Mouse (Mus musculus): ENCODE data around the gene Map1b. TPM values are rescaled to one million over a fixed set of nuclear protein-coding genes. Genes with fewer than 3 reads are reported as not detected.

Gene Map1b
- polyA plus RNA-seq, 1 experiment from 2014 or later: 172 TPM

DNA sequence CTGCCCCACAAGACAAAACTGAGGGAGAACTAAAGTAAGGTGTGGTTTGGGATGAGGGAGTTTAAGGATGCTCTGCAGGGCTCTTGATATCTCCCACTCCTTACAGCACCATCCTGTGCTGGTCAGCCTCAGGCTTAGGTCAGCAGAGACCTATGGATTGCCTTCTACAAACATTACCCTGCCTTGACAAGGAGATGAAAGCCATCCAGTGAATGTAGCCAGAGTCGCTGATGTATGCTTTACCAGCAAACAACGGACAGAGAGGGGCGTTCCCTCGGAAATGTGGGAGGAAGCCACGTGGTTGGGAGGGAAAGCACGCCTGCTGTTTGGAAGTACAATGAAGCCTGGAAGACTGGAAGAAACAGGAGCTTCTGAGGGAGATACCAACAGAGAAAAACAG, 71.5 kb downstream of the Map1b start:
- H3K27me3 ChIP-seq: no peaks in the 10 kb centered on the region
- peaks cover 68% of the 10 kb centered on the region for H3K4me1 ChIP-seq
- H3K4me3 ChIP-seq (replicated peaks): no peak overlapping the region
- H3K9ac ChIP-seq: no peak overlapping the region
- peaks cover 13% of the 10 kb centered on the region; the same call in 1 of the 2 replicates for H3K36me3 ChIP-seq
- 0 out of 2 replicates have a peak overlapping the region, but pooled peaks have one; percentile 6 for H3K4me2 ChIP-seq (replicated peaks)
- H3K27ac ChIP-seq (replicated peaks): 0 out of 2 replicates have a peak overlapping the region, but pooled peaks have one; percentile 19
- no peak for ATAC-seq (ENCODE audit: insufficient number of reproducible peaks, low FRiP score, low TSS enrichment, low read depth)
- WGBS: 8% methylated on average over 6 of the region's 6 CpGs
- H3K9me3 ChIP-seq (replicated peaks): no peaks in the 10 kb centered on the region

DNA sequence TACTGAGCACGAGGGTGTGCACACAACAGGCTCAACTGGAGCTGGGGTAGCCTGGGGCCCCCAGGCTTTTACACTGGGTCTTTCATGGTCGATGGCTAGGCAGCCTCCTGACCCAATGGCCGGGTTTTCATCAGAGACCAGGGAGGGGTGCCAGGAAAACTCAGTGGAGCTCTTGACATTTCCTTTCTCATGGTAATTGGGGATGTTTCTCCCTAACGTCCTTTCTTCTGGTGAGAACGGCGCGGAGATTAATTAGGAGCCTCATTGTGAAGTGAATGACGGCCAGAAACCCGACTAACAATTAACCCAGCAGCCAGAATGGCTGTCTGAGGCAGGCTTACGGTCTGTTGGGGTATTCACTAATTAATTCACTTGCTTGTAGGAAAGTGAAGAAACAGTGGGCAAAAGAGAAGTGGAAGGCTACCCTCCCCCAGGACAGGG, 71.9 kb downstream of the Map1b start:
- 0 out of 2 replicates have a peak overlapping the region, but pooled peaks have one; percentile 19 for H3K27ac ChIP-seq (replicated peaks)
- H3K4me2 ChIP-seq (replicated peaks): 0 out of 2 replicates have a peak overlapping the region, but pooled peaks have one; percentile 6
- no peak for ATAC-seq (ENCODE audit: insufficient number of reproducible peaks, low FRiP score, low TSS enrichment, low read depth)
- H3K4me3 ChIP-seq (replicated peaks): no peak overlapping the region
- no peaks in the 10 kb centered on the region for H3K27me3 ChIP-seq
- no peaks in the 10 kb centered on the region for H3K9me3 ChIP-seq (replicated peaks)
- 26% methylated on average over 10 of the region's 10 CpGs for WGBS
- peaks cover 16% of the 10 kb centered on the region; the same call in 1 of the 2 replicates for H3K36me3 ChIP-seq
- no peak overlapping the region for H3K9ac ChIP-seq
- peaks cover 64% of the 10 kb centered on the region for H3K4me1 ChIP-seq

DNA sequence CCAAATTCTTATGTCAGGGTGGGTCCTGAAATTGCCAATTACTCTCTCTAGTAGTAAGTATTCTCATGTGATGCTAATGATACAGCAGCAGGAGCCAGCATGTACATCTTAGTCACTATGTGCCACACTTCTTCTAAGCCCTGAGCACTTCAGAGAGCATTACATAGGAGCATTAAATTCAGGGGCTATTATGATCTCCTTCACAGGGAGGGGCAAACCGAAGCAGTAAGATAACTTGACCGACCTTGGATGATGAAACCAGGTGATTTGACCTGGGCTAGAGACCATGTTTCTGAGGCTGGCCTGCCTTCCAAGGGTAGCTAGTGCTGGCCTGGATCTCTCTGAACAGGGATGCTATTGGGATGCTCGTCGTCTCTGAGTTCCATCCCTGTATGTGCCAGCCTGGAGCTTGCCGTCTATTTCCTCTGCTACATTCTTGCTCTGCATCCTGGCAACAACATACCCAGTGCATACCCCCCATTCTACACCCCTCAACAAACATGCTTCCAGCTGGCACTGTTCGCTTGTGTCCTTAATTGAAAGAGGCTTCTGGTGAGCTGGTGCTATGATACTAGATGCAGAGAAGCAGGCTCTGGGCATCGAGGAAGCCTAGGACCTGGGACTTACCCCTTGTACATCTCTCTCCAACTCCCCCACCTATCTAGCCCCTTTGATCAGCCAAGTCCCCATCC, 72.7 kb downstream of the Map1b start:
- WGBS: 68% methylated on average over 7 of the region's 7 CpGs
- no peak overlapping the region for H3K4me3 ChIP-seq (replicated peaks)
- no peaks in the 10 kb centered on the region for H3K27me3 ChIP-seq
- no peak overlapping the region for H3K9ac ChIP-seq
- no peaks in the 10 kb centered on the region for H3K9me3 ChIP-seq (replicated peaks)
- H3K36me3 ChIP-seq: peaks cover 17% of the 10 kb centered on the region; the same call in 1 of the 2 replicates
- ATAC-seq (ENCODE audit: insufficient number of reproducible peaks, low FRiP score, low TSS enrichment, low read depth): no peak
- peaks cover 57% of the 10 kb centered on the region for H3K4me1 ChIP-seq
- no peak overlapping the region for H3K4me2 ChIP-seq (replicated peaks)
- H3K27ac ChIP-seq (replicated peaks): no peak overlapping the region

DNA sequence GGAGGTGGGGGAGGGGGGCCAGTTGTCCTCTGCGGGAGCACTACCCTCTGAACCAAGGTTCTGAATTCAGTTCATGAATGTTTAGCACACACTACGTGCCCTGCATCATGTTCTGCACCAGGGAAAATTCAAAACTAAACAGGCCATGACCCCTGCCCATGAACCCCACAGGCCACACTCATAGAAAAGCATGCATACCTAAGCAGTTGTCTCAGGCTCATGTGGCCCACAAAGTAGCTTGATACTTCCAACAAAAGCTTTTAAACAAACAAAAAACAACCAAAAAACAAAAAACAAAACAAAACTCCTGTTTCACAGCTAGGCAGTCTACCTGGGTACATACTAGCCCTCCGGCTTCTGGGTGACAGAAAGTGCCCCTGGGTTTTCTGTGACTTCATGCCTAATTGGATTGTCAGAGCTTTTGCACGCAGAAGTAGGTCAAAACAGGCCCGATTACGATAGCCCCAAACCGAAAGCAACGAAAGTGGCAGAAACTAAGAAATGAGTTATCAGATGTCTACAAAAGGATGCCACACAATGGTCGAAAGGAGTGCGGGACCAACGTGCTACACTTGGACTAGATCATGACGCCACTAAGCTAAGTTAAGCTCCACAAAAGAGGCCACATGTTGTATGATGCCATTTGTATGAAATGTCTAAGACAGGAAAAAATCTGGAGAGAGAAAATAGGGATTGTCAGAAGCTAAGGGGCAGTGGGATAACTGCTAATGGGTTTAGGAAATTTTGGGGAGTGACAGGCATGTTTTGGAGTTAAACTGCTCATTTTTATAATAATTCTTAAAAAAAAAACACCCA, 73.7 kb downstream of the Map1b start:
- no peak overlapping the region for H3K4me2 ChIP-seq (replicated peaks)
- H3K4me1 ChIP-seq: peaks cover 51% of the 10 kb centered on the region
- no peaks in the 10 kb centered on the region for H3K9me3 ChIP-seq (replicated peaks)
- peaks cover 20% of the 10 kb centered on the region; the same call in 1 of the 2 replicates for H3K36me3 ChIP-seq
- no peak overlapping the region for H3K4me3 ChIP-seq (replicated peaks)
- H3K27ac ChIP-seq (replicated peaks): 0 out of 2 replicates have a peak overlapping the region, but pooled peaks have one; percentile 13
- WGBS: 61% methylated on average over 12 of the region's 12 CpGs
- no peak overlapping the region for H3K9ac ChIP-seq
- H3K27me3 ChIP-seq: no peaks in the 10 kb centered on the region
- no peak for ATAC-seq (ENCODE audit: insufficient number of reproducible peaks, low FRiP score, low TSS enrichment, low read depth)

DNA sequence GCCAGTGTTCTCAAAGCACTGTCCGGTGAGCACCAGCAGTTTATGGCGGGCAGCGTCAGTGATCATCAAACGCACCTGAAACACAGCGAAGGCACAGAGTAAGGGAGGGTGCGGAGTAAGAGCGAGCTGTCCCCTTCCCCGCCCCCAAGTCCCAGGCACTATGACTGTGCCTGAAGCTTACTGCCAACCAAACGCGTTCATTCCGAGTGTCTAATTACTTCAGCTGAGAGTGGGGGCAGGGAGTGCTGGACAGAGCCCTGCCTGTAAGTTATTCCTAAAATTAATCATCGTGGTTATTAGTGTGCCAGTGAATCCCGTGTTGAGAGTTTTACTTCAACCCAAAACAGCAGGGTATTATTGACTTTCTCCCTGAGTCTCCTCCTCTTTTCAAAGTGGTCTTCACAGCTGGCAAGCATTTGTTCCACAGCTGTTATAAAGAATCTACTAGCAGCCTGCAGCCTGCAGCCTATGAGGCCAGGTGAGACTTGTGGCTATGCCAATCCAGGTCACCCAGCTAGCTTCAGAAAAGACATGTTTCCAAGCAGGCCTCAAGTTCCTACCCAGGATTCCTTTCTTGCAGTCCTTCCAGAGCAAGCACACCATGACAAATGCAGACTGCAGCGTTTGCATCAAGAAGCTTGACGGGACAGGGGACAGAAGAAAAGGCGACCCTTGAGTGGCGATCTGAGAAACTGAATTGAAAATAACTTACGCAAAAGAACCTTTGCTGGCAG, 74.5 kb downstream of the Map1b start:
- no peaks in the 10 kb centered on the region for H3K27me3 ChIP-seq
- H3K27ac ChIP-seq (replicated peaks): 0 out of 2 replicates have a peak overlapping the region, but pooled peaks have one; percentile 22
- no peak overlapping the region for H3K4me2 ChIP-seq (replicated peaks)
- H3K4me3 ChIP-seq (replicated peaks): no peak overlapping the region
- H3K4me1 ChIP-seq: peaks cover 43% of the 10 kb centered on the region
- ATAC-seq (ENCODE audit: insufficient number of reproducible peaks, low FRiP score, low TSS enrichment, low read depth): peak; percentile 61; the same call in 1 of the 2 replicates
- WGBS: 32% methylated on average over 18 of the region's 18 CpGs
- no peaks in the 10 kb centered on the region for H3K9me3 ChIP-seq (replicated peaks)
- peaks cover 24% of the 10 kb centered on the region; the same call in 1 of the 2 replicates for H3K36me3 ChIP-seq
- H3K9ac ChIP-seq: no peak overlapping the region

DNA sequence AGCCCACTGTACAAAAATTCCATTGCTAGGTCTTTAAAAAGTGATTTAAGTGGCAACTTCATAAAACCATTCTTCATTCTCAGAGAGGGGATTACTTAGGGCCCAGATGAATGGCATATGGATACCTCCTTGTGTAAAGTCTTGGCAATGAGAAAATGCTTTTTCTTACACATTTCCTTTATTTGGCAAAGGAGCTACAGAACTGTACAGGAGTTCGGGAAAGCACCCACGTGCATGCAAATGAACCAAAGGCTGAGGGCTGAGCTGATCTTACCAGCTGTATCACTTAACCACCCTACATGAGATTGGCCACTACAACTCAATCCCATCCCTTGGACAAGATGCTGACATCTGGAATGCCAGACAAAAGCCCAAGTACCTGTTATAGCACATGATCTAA, 76.1 kb downstream of the Map1b start:
- ATAC-seq (ENCODE audit: insufficient number of reproducible peaks, low FRiP score, low TSS enrichment, low read depth): no peak
- H3K27ac ChIP-seq (replicated peaks): no peak overlapping the region
- no peaks in the 10 kb centered on the region for H3K27me3 ChIP-seq
- peaks cover 28% of the 10 kb centered on the region for H3K36me3 ChIP-seq
- H3K9ac ChIP-seq: no peak overlapping the region
- no peak overlapping the region for H3K4me2 ChIP-seq (replicated peaks)
- 87% methylated on average over 2 of the region's 2 CpGs for WGBS
- H3K4me3 ChIP-seq (replicated peaks): no peak overlapping the region
- H3K4me1 ChIP-seq: peaks cover 41% of the 10 kb centered on the region
- H3K9me3 ChIP-seq (replicated peaks): no peaks in the 10 kb centered on the region

- Histone ChIP-seq H3K27ac (replicated peaks) (no peak overlapping the region), H3K27me3 (no peaks in the 10 kb centered on the region), H3K9me3 (replicated peaks) (no peaks in the 10 kb centered on the region), H3K4me1 (peaks cover 33% of the 10 kb centered on the region), H3K9ac (no peak overlapping the region), H3K4me3 (replicated peaks) (no peak overlapping the region), H3K36me3 (peaks cover 36% of the 10 kb centered on the region), H3K4me2 (replicated peaks) (no peak overlapping the region)
- WGBS: 91% methylated on average over 5 of the region's 5 CpGs
- ATAC-seq (ENCODE audit: insufficient number of reproducible peaks, low FRiP score, low TSS enrichment, low read depth): no peak
These were observed 77.0 kb downstream of the Map1b start for GRCm38 (mm10) chr13:99439357-99439756.

DNA sequence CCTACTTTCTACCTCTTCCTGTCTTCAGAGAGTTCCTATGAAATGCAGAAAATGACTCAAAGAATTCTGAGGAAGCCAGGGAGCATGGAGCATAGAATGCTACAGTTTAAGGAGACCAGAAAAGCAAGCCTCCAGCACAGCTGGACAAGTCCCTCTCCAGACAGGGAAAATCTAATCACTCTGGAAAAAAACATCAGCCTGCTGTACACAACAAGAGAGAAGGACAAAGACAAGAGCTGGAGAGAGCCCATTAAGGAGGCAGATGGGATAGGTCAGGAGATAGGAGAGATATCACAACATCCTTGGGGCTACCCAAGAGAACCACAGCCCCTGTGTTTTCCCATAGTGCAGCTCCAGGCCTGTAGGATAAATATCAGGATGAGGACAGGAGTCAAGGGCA, 79.3 kb downstream of the Map1b start:
- no peak overlapping the region for H3K4me3 ChIP-seq (replicated peaks)
- H3K4me2 ChIP-seq (replicated peaks): no peak overlapping the region
- no peak overlapping the region for H3K27ac ChIP-seq (replicated peaks)
- H3K36me3 ChIP-seq: peaks cover 53% of the 10 kb centered on the region
- no peak overlapping the region for H3K9ac ChIP-seq
- H3K9me3 ChIP-seq (replicated peaks): no peaks in the 10 kb centered on the region
- no peaks in the 10 kb centered on the region for H3K27me3 ChIP-seq
- ATAC-seq (ENCODE audit: insufficient number of reproducible peaks, low FRiP score, low TSS enrichment, low read depth): no peak
- H3K4me1 ChIP-seq: peaks cover 11% of the 10 kb centered on the region

DNA sequence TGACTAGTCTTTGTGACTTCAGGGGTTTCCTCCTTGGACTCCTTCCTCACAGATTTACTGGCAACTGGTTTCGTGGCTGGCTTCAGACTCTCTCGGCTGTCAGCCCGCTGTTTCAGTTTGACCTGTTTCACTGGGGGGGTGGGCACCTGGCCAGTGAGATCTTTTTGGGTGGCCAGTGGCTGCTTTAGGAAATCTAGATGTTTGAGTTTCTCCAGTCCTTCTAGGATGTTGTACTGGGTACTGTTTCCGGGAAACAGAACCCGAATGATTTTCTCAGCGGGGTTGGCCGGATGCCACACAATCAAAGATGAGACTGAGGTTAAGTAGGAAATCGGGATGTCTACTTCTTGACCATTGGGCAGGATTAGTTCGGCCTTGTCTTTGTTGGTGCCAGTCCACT, 81.8 kb downstream of the Map1b start:
- no peak for ATAC-seq (ENCODE audit: insufficient number of reproducible peaks, low FRiP score, low TSS enrichment, low read depth)
- 96% methylated on average over 9 of the region's 9 CpGs for WGBS

DNA sequence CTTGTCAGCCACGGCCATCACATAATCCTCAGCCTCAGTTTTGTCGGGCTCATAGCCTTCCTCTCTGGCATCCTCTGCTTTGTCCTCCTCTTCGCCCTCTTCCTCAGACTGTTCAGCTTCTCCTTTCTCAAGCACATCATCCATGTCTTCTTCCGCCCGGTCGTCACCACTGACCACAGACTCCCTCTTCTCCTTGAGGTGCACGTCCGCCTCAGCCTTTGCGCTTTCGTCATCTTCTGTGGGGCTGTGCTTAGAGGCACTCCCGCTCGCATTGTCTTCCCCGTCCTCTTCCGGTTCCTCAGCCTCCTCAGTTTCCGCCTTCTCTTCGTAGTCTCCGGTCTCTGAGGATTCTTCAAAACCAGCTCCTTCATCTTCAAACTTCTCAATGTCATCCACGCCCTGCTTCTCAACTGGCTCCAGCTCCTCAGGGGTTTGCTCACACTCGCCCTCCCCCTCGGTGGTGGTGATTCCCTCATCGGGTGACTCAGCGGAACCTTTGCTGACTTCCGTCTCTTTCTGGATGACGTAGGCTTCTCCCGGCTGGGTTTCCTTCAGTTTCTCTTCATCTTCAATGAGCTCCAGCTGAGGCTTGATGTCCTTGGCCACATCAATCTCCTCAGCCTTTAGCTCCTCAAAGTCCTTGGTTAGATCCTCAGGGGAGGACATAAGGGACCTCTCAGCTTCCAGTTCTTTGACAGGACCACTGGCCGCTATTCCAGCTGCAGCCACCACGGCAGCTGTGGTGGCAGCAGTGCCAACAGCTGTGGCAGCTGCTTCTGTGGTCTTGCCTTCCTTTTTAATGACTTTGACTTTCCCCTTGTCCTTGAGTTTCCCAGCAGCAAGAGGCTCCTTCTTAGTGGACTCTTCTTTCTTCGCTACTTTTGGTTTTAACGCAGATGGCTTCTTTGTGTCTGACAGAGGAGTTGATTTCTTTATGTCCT, 83.0 kb downstream of the Map1b start:
- 91% methylated on average over 29 of the region's 29 CpGs for WGBS
- Histone ChIP-seq H3K4me3 (replicated peaks) (no peak overlapping the region), H3K27ac (replicated peaks) (no peak overlapping the region), H3K27me3 (no peaks in the 10 kb centered on the region), H3K36me3 (peaks cover 65% of the 10 kb centered on the region), H3K4me2 (replicated peaks) (no peak overlapping the region), H3K9me3 (replicated peaks) (no peaks in the 10 kb centered on the region), H3K4me1 (no peaks in the 10 kb centered on the region), H3K9ac (no peak overlapping the region)
- no peak for ATAC-seq (ENCODE audit: insufficient number of reproducible peaks, low FRiP score, low TSS enrichment, low read depth)

More for the DNA sequence above, 81.8 kb downstream of the Map1b start:
- Histone ChIP-seq H3K4me3 (replicated peaks) (no peak overlapping the region), H3K9ac (no peak overlapping the region), H3K27me3 (no peaks in the 10 kb centered on the region), H3K9me3 (replicated peaks) (no peaks in the 10 kb centered on the region), H3K27ac (replicated peaks) (no peak overlapping the region), H3K4me1 (no peaks in the 10 kb centered on the region), H3K4me2 (replicated peaks) (no peak overlapping the region), H3K36me3 (peaks cover 62% of the 10 kb centered on the region)
